Mouse (Mus musculus): ENCODE results near the gene Eps15. TPM values are rescaled to one million over a fixed set of nuclear protein-coding genes. Genes with fewer than 3 reads are reported as not detected.

The Eps15 gene
- polyA plus RNA-seq (2017; shearing (Covaris generic)) = 113 TPM

DNA sequence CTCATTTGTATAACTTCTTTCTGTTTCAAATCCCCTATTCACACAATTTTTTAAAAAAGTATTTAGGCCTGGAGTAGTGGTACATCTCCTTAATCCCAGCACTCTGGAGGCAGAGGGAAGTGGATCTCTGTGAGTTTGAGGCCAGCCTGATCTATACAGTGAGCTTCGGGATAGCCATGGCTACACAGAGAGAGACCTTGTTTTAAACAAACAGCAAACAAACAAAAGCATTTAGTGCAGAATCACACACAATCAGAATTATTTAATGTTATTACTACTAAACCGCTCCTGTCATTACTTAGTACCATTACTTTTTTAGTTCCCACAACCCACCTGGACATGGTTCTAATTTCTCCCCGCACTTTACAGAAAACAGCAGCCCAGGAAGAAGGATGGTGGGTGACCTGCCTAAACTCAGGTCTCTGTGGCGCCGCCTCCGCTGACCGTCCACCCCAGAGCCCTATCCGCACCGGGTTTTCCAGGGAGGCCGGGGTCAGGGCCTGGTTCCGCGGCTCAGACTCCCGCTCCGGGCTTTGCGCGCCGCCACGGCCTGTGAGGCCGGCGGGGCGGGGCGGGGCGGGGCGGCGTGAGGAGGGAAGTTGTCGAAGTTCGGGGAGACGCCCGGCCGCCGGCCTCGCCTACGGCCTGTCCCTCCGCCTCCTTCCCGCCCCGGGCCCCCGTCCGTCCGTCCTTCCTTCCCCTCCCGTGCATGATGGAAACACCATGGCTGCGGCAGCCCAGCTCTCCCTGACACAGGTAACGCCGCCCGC lies at the start of gene Eps15:
Gene Eps15, plus strand, starts transcription at position 580 of the 770 bp plus-strand sequence.

DNA sequence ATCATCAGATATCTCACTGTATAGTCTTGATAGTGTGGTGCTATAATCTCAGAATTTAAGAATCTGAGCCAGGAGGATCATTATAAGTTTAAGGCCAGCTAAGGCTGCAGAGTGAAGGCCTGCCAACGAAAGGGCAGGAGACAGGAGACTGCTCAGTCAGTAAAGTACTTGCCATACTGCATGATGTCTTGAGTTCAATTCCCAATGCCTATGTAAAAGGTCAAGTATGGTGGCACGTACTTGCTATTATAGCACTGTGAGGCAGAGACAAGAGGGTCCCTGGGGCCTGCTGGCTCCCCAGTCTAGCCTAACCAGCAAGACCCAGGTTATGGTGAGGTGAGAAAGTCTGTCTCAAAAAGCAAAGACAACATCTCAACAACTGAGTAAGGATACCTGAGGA lies 45.9 kb upstream of the Eps15 start, which contains the start of gene Calr4:
Gene Calr4, plus strand, starts transcription at position 301 of the 400 bp plus-strand sequence.

DNA sequence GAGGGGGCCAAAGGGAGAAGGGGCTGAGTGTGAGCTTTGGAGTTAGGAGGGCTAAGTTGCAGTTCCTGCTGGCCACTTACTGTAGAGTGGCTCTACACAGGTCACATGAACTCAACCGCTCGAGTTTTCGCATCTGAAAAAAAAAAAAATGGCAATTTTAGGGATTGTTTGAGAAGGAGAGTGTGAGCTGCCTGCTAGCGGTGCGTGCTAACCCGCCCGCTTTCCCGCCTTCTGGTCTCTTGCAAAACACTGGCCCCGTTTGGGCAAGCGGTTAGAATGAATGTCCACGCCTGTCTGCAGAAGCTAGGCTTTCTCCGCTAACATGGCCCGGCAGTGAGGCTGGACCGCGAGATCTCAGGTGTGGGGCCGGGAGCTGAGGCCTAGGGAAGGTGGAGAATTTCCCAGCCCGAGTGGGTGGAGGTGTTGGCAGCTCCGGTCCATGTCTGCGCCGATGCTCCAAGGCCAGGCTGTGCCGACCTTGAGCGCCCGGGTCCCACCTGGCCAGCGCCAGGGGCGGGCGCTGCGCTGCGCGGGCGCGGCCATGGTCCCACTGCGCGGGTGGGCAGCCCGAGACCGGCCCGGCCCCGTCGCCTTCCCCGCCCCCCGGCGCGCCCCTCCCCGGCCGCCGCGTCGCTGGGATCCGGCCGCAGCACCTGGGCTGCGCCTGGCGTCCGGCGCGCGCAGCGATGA lies 126.6 kb downstream of the Eps15 start, which contains the start of gene Ttc39a:
Gene Ttc39a, plus strand, starts transcription at position 138 of the 690 bp plus-strand sequence.

Other genes starting within 250 kb of the Eps15 start
- gene Osbpl9, start 78.0 kb upstream of the Eps15 start, polyA plus RNA-seq (2017; shearing (Covaris generic)) = 142 TPM
- gene Calr4, start 45.8 kb upstream of the Eps15 start, polyA plus RNA-seq (2017; shearing (Covaris generic)) = not detected
- 0.17 TPM for gene Ttc39a, start 126.4 kb downstream of the Eps15 start, polyA plus RNA-seq (2017; shearing (Covaris generic))
- gene Rnf11, start 204.5 kb downstream of the Eps15 start, polyA plus RNA-seq (2017; shearing (Covaris generic)) = 45.1 TPM

Measured in CD4-positive, CD25-positive, alpha-beta regulatory T cell (primary cell).